Mouse (Mus musculus): Measurements from ENCODE around the gene Myb. TPM values are rescaled to one million over a fixed set of nuclear protein-coding genes. Genes with fewer than 3 reads are reported as not detected.

The Myb gene
- total RNA-seq, 1 experiment = 2.4 TPM

- no peaks in the 10 kb centered on the region for H3K36me3 ChIP-seq (ENCODE audit: control insufficient read depth, insufficient read depth, low read length, poor library complexity, severe bottlenecking)
- no peaks in the 10 kb centered on the region for H3K9me3 ChIP-seq (ENCODE audit: control insufficient read depth, insufficient read depth, low read depth, low read length)
- in situ Hi-C loops (cut with MboI; ENCODE audit: low sequenced_read_pairs in 2 of 2, unreplicated experiment in 2 of 2) = no loop called here
- no peak overlapping the region for H3K27ac ChIP-seq (ENCODE audit: insufficient read depth, low read depth, low read length, poor library complexity, severe bottlenecking)
- no peak overlapping the region for H3K9ac ChIP-seq (ENCODE audit: insufficient read depth, low read depth, low read length, poor library complexity, severe bottlenecking)
- TF ChIP-seq MAFK (IDR thresholded peaks at IDR 0.05; ENCODE audit: insufficient read depth, low read depth, low read length) = no peak
- no peak for TF ChIP-seq ZNF384 (IDR thresholded peaks at IDR 0.05; ENCODE audit: low read depth, low read length)
- TF ChIP-seq CHD2 (IDR thresholded peaks at IDR 0.05; ENCODE audit: low read depth, low read length) = no peak
- TF ChIP-seq HCFC1 (IDR thresholded peaks at IDR 0.05; ENCODE audit: borderline replicate concordance, insufficient read depth, low read length) = no peak
- no peak for TF ChIP-seq ZC3H11A (IDR thresholded peaks at IDR 0.05; ENCODE audit: borderline replicate concordance, low read depth, low read length)
- DNase-seq (ENCODE audit: low read depth, low spot score) = no peak
- H3K4me3 ChIP-seq (ENCODE audit: insufficient read depth in 1 of 2, low read depth in 1 of 2, low read length in 2 of 2, poor library complexity in 1 of 2, severe bottlenecking in 1 of 2) = no peak overlapping the region
- peaks cover 0 to 23% of the 10 kb centered on the region in 2 experiments; a peak in 3 of 4 replicates for H3K4me1 ChIP-seq (ENCODE audit: control insufficient read depth in 2 of 2, insufficient read depth in 2 of 2, low read length in 2 of 2, poor library complexity in 1 of 2)
Observed at GRCm38 (mm10) chr10:21087614-21088232, 73.1 kb downstream of the Myb start.

- H3K9me3 ChIP-seq (ENCODE audit: control insufficient read depth, insufficient read depth, low read depth, low read length) = no peaks in the 10 kb centered on the region
- no peak for DNase-seq (ENCODE audit: low read depth, low spot score)
- in situ Hi-C loops (cut with MboI; ENCODE audit: low sequenced_read_pairs in 2 of 2, unreplicated experiment in 2 of 2) = no loop called here
- no peaks in the 10 kb centered on the region for H3K36me3 ChIP-seq (ENCODE audit: control insufficient read depth, insufficient read depth, low read length, poor library complexity, severe bottlenecking)
- TF ChIP-seq HCFC1 (IDR thresholded peaks at IDR 0.05; ENCODE audit: borderline replicate concordance, insufficient read depth, low read length) = no peak
- TF ChIP-seq ZNF384 (IDR thresholded peaks at IDR 0.05; ENCODE audit: low read depth, low read length) = no peak
- TF ChIP-seq MAFK (IDR thresholded peaks at IDR 0.05; ENCODE audit: insufficient read depth, low read depth, low read length) = no peak
- no peak for TF ChIP-seq CHD2 (IDR thresholded peaks at IDR 0.05; ENCODE audit: low read depth, low read length)
- no peak for TF ChIP-seq ZC3H11A (IDR thresholded peaks at IDR 0.05; ENCODE audit: borderline replicate concordance, low read depth, low read length)
- H3K9ac ChIP-seq (ENCODE audit: insufficient read depth, low read depth, low read length, poor library complexity, severe bottlenecking) = no peak overlapping the region
- H3K4me1 ChIP-seq (ENCODE audit: control insufficient read depth in 2 of 2, insufficient read depth in 2 of 2, low read length in 2 of 2, poor library complexity in 1 of 2) = peaks cover 0 to 6% of the 10 kb centered on the region in 2 experiments; a peak in 2 of 4 replicates
- no peak overlapping the region for H3K27ac ChIP-seq (ENCODE audit: insufficient read depth, low read depth, low read length, poor library complexity, severe bottlenecking)
- H3K4me3 ChIP-seq (ENCODE audit: insufficient read depth in 1 of 2, low read depth in 1 of 2, low read length in 2 of 2, poor library complexity in 1 of 2, severe bottlenecking in 1 of 2) = no peak overlapping the region
Observed at GRCm38 (mm10) chr10:21085044-21085443, 75.7 kb downstream of the Myb start.

- TF ChIP-seq ZNF384 (IDR thresholded peaks at IDR 0.05; ENCODE audit: low read depth, low read length) = no peak
- TF ChIP-seq HCFC1 (IDR thresholded peaks at IDR 0.05; ENCODE audit: borderline replicate concordance, insufficient read depth, low read length) = no peak
- TF ChIP-seq ZC3H11A (IDR thresholded peaks at IDR 0.05; ENCODE audit: borderline replicate concordance, low read depth, low read length) = no peak
- TF ChIP-seq MAFK (IDR thresholded peaks at IDR 0.05; ENCODE audit: insufficient read depth, low read depth, low read length) = no peak
- TF ChIP-seq CHD2 (IDR thresholded peaks at IDR 0.05; ENCODE audit: low read depth, low read length) = no peak
- in situ Hi-C loops (cut with MboI; ENCODE audit: low sequenced_read_pairs in 2 of 2, unreplicated experiment in 2 of 2) = no loop called here
- no peak for DNase-seq (ENCODE audit: low read depth, low spot score)
- Histone ChIP-seq H3K27ac (ENCODE audit: insufficient read depth, low read depth, low read length, poor library complexity, severe bottlenecking) (no peak overlapping the region), H3K4me1 (ENCODE audit: control insufficient read depth in 2 of 2, insufficient read depth in 2 of 2, low read length in 2 of 2, poor library complexity in 1 of 2) (peaks cover 0 to 2% of the 10 kb centered on the region in 2 experiments; a peak in 2 of 4 replicates), H3K9me3 (ENCODE audit: control insufficient read depth, insufficient read depth, low read depth, low read length) (no peaks in the 10 kb centered on the region), H3K9ac (ENCODE audit: insufficient read depth, low read depth, low read length, poor library complexity, severe bottlenecking) (no peak overlapping the region), H3K4me3 (ENCODE audit: insufficient read depth in 1 of 2, low read depth in 1 of 2, low read length in 2 of 2, poor library complexity in 1 of 2, severe bottlenecking in 1 of 2) (no peak overlapping the region), H3K36me3 (ENCODE audit: control insufficient read depth, insufficient read depth, low read length, poor library complexity, severe bottlenecking) (no peaks in the 10 kb centered on the region)
Observed at GRCm38 (mm10) chr10:21083391-21083918, 77.3 kb downstream of the Myb start.

DNA sequence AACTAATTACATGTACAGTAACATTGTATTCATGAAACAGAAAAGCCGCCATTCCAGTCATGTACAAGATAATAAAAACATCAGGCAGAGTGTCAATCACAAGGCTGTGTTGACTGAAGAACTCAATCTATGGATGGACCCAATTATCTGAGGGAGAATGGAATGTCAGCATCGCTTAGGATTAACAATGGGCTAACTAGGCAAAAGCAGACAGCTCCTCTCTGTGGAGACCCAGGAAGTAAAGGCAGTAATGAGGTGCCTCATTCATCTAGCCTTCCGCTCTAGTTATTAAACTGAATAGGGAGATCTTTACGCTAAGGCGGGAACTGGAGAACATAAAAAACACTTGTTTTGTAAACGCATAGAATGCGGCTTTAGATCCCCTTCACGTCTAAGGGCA, 78.3 kb downstream of the Myb start:
- Histone ChIP-seq H3K9ac (ENCODE audit: insufficient read depth, low read depth, low read length, poor library complexity, severe bottlenecking) (no peak overlapping the region), H3K27ac (ENCODE audit: insufficient read depth, low read depth, low read length, poor library complexity, severe bottlenecking) (no peak overlapping the region), H3K4me1 (ENCODE audit: control insufficient read depth in 2 of 2, insufficient read depth in 2 of 2, low read length in 2 of 2, poor library complexity in 1 of 2) (peaks cover 0 to 4% of the 10 kb centered on the region in 2 experiments; a peak in 1 of 4 replicates), H3K36me3 (ENCODE audit: control insufficient read depth, insufficient read depth, low read length, poor library complexity, severe bottlenecking) (no peaks in the 10 kb centered on the region), H3K4me3 (ENCODE audit: insufficient read depth in 1 of 2, low read depth in 1 of 2, low read length in 2 of 2, poor library complexity in 1 of 2, severe bottlenecking in 1 of 2) (no peak overlapping the region), H3K9me3 (ENCODE audit: control insufficient read depth, insufficient read depth, low read depth, low read length) (no peaks in the 10 kb centered on the region)
- TF ChIP-seq CHD2 (IDR thresholded peaks at IDR 0.05; ENCODE audit: low read depth, low read length) (no peak), MAFK (IDR thresholded peaks at IDR 0.05; ENCODE audit: insufficient read depth, low read depth, low read length) (no peak), HCFC1 (IDR thresholded peaks at IDR 0.05; ENCODE audit: borderline replicate concordance, insufficient read depth, low read length) (no peak), ZNF384 (IDR thresholded peaks at IDR 0.05; ENCODE audit: low read depth, low read length) (no peak), ZC3H11A (IDR thresholded peaks at IDR 0.05; ENCODE audit: borderline replicate concordance, low read depth, low read length) (no peak)
- in situ Hi-C loops (cut with MboI; ENCODE audit: low sequenced_read_pairs in 2 of 2, unreplicated experiment in 2 of 2) = no loop called here
- no peak for DNase-seq (ENCODE audit: low read depth, low spot score)
